Comparison of ENCODE assay signal across 11 mouse cellular contexts in genomic region chr2:114011838-114012237, GRCm38 (mm10). TPM values are rescaled to one million over a fixed set of nuclear protein-coding genes. Genes with fewer than 3 reads are reported as not detected.
DNase-seq lines count a peak whose midpoint lies in the region; ATAC-seq and TF ChIP-seq lines count a peak whose summit lies in the region.
"Had no signal": no experiment of that assay in that cellular context is flagged by ENCODE, and none has a peak within 500 bp of the region (broad histone marks: within the 10 kb centered on the region; RNA-seq: fewer than 3 reads in every experiment).

No protein-coding gene starts in this region.

- H3K27ac ChIP-seq in forebrain, postnatal 0 days (ENCODE audit: low read depth, low read length) = no peak overlapping the region
- no peak overlapping the region for H3K27ac ChIP-seq in liver, embryonic 14.5 days
- H3K27ac ChIP-seq: heart, embryonic 15.5 days; stomach, embryonic 15.5 days had no signal

- no peaks in the 10 kb centered on the region for H3K9me3 ChIP-seq in forebrain, postnatal 0 days (ENCODE audit: low read length)
- no peaks in the 10 kb centered on the region for H3K9me3 ChIP-seq in liver, embryonic 14.5 days (ENCODE audit: control insufficient read depth, low read length)
- H3K9me3 ChIP-seq: heart, embryonic 15.5 days; stomach, embryonic 15.5 days had no signal

- intact Hi-C loops in gastrocnemius, postnatal 14 days (cut with DNase I; ENCODE audit: low total_unique reads) = no loop called here
- intact Hi-C loops in left cerebral cortex, postnatal 25 days (cut with DNase I) = no loop called here

- in situ Hi-C loops in Patski (cut with MboI; ENCODE audit: low pct_unique_long_range_greater_than_20kb) = no loop called here

- POLR2A ChIA-PET in Patski (lab: Charles Lee) = no interaction called here

- 51% methylated on average over 4 of the region's 4 CpGs for WGBS in forebrain, postnatal 0 days
- WGBS in liver, embryonic 14.5 days (ENCODE audit: insufficient replicate concordance) = 46% methylated on average over 4 of the region's 4 CpGs

- H3K27me3 ChIP-seq in Patski = peaks cover 61% of the 10 kb centered on the region
- peaks cover 3% of the 10 kb centered on the region; the same call in 1 of the 2 replicates for H3K27me3 ChIP-seq in forebrain, postnatal 0 days (ENCODE audit: insufficient read depth, low read length)
- H3K27me3 ChIP-seq in liver, embryonic 14.5 days (ENCODE audit: control insufficient read depth, insufficient read depth, low read length) = peaks cover 25% of the 10 kb centered on the region

- peak overlapping the region; percentile 60; the same call in 1 of the 2 replicates for H3K4me3 ChIP-seq in forebrain, postnatal 0 days (ENCODE audit: low read depth, low read length)
- H3K4me3 ChIP-seq in liver, embryonic 14.5 days (ENCODE audit: insufficient read depth in 1 of 2, low read depth in 2 of 2, low read length in 2 of 2) = no peak overlapping the region
- H3K4me3 ChIP-seq: heart, embryonic 15.5 days had no signal

- no peak for TF ChIP-seq EP300 in liver, embryonic 14.5 days (IDR thresholded peaks at IDR 0.05; ENCODE audit: low read depth)

- no peak for TF ChIP-seq CTCF in Patski (IDR thresholded peaks at IDR 0.05)
- no peak for TF ChIP-seq CTCF in forebrain, postnatal 0 days (IDR thresholded peaks at IDR 0.05; ENCODE audit: low read depth)
- TF ChIP-seq CTCF in liver, embryonic 14.5 days (IDR thresholded peaks at IDR 0.05; ENCODE audit: low read depth) = no peak

- peak; percentile 11 for DNase-seq in gastrocnemius, postnatal 14 days
- no peak for DNase-seq in gastrocnemius, postnatal 25 days
- DNase-seq in Patski (ENCODE audit: low read depth, low spot score) = peak; percentile 15
- peak; percentile 30 for DNase-seq in forebrain, postnatal 0 days
- peak in 2 of 3 experiments; percentile 4 to 9 for DNase-seq in liver, embryonic 14.5 days (ENCODE audit: low read depth in 3 of 3, low spot score in 3 of 3)
- DNase-seq in ovary, postnatal 36 days (ENCODE audit: low spot score) = peak; percentile 29
- DNase-seq in left cerebral cortex, postnatal 25 days (ENCODE audit: low spot score in 2 of 2) = no peak
- DNase-seq in left cerebral cortex, adult 18-20 months (ENCODE audit: low spot score in 2 of 2) = no peak

- no peaks in the 10 kb centered on the region for H3K4me1 ChIP-seq in forebrain, postnatal 0 days (ENCODE audit: insufficient read depth)
- no peaks in the 10 kb centered on the region for H3K4me1 ChIP-seq in liver, embryonic 14.5 days (replicated peaks; ENCODE audit: control insufficient read depth in 2 of 2, insufficient read depth in 2 of 2, low read length in 1 of 2)

- CTCF ChIA-PET in Patski (lab: Charles Lee) = interaction anchor here (1.3 kb wide), 1 partner anchor 45 kb away, joined by 5 read pairs; no protein-coding TSS in a partner anchor

- peak overlapping the region; percentile 81 for H3K4me2 ChIP-seq in forebrain, postnatal 0 days (ENCODE audit: low read depth)
- no peak overlapping the region for H3K4me2 ChIP-seq in liver, embryonic 14.5 days (ENCODE audit: low read depth)
- H3K4me2 ChIP-seq: heart, embryonic 15.5 days; stomach, embryonic 15.5 days had no signal

- H3K36me3 ChIP-seq in forebrain, postnatal 0 days (ENCODE audit: insufficient read depth) = no peaks in the 10 kb centered on the region
- no peaks in the 10 kb centered on the region for H3K36me3 ChIP-seq in liver, embryonic 14.5 days (replicated peaks; ENCODE audit: control insufficient read depth, insufficient read depth, low read depth)
- H3K36me3 ChIP-seq: G1E; heart, embryonic 15.5 days; stomach, embryonic 15.5 days had no signal

- ATAC-seq in Patski = no peak
- ATAC-seq in forebrain, postnatal 0 days = no peak
- no peak for ATAC-seq in liver, embryonic 14.5 days (ENCODE audit: insufficient read depth)

- H3K9ac ChIP-seq in forebrain, postnatal 0 days = no peak overlapping the region
- H3K9ac ChIP-seq in liver, embryonic 14.5 days (replicated peaks) = no peak overlapping the region
- H3K9ac ChIP-seq: heart, embryonic 15.5 days; stomach, embryonic 15.5 days had no signal

RNA-seq across cellular contexts. Expression of gene Gjd2, which starts 1.6 kb away (rescaled TPM):
- total RNA-seq in gastrocnemius, postnatal 14 days (2021) = not detected
- not detected for total RNA-seq in gastrocnemius, postnatal 25 days (2021)
- polyA plus RNA-seq in Patski (2021) = not detected
- 26.4 and 37.7 TPM in 2 replicates for total RNA-seq in forebrain, postnatal 0 days (2014; rRNA removed)
- 4.2 and 6.6 TPM in 2 replicates for polyA plus RNA-seq in forebrain, postnatal 0 days (2015; fragmentation: Nextera tagmentation; extraction: Ambion mirVana)
- 0.04 TPM in 1 of 2 replicates, not detected in the other for polyA plus RNA-seq in liver, embryonic 14.5 days (2012; rRNA removed)
- polyA plus RNA-seq in liver, embryonic 14.5 days (2014; fragmentation: Nextera tagmentation; extraction: Ambion mirVana) = not detected in 2 replicates
- 1 to 10 TPM; 6.1 to 7.2 TPM for total RNA-seq in left cerebral cortex, postnatal 25 days (2021)
- 1 to 10 TPM; 4.5 to 5.5 TPM for total RNA-seq in left cerebral cortex, adult 18-20 months (2021)
- total RNA-seq: G1E had no signal
- polyA plus RNA-seq: G1E had no signal

RNA-seq across cellular contexts. Expression of gene Actc1, which starts 41.5 kb away (rescaled TPM):
- total RNA-seq in gastrocnemius, postnatal 14 days (2021) = 1,000 to 10,000 TPM; 7,210 to 7,715 TPM
- 1,000 to 10,000 TPM in 1 of 2 experiments, 100 to 1,000 TPM in 1; 645 to 2,208 TPM for total RNA-seq in gastrocnemius, postnatal 25 days (2021)
- not detected for polyA plus RNA-seq in Patski (2021)
- 0.46 and 1.4 TPM in 2 replicates for total RNA-seq in forebrain, postnatal 0 days (2014; rRNA removed)
- polyA plus RNA-seq in forebrain, postnatal 0 days (2015; fragmentation: Nextera tagmentation; extraction: Ambion mirVana) = 0.17 and 0.19 TPM in 2 replicates
- polyA plus RNA-seq in liver, embryonic 14.5 days (2012; rRNA removed) = 1.1 and 1.6 TPM in 2 replicates
- 1.1 and 1.4 TPM in 2 replicates for polyA plus RNA-seq in liver, embryonic 14.5 days (2014; fragmentation: Nextera tagmentation; extraction: Ambion mirVana)
- not detected for total RNA-seq in left cerebral cortex, postnatal 25 days (2021)
- total RNA-seq in left cerebral cortex, adult 18-20 months (2021) = not detected
- total RNA-seq: G1E had no signal
- polyA plus RNA-seq: G1E had no signal

Comparison
In these comparisons a context has a peak if more than half of its experiments do, and no peak if none do; other contexts are left out.
1. DNase-seq: peak in gastrocnemius, postnatal 14 days (single experiment), Patski (single experiment), forebrain, postnatal 0 days (single experiment), liver, embryonic 14.5 days (2 of 3) and ovary, postnatal 36 days (single experiment); none in gastrocnemius, postnatal 25 days (single experiment), left cerebral cortex, postnatal 25 days (0 of 2) and left cerebral cortex, adult 18-20 months (0 of 2).
2. RNA of gene Gjd2, which starts 1.6 kb away (total RNA-seq): 26.4 to 37.7 TPM in forebrain, postnatal 0 days, 6.1 to 7.2 TPM in left cerebral cortex, postnatal 25 days and 4.5 to 5.5 TPM in left cerebral cortex, adult 18-20 months; not detected in gastrocnemius, postnatal 14 days and not detected in gastrocnemius, postnatal 25 days; every median in the first group is over 4 times any median in the second.
3. RNA of gene Actc1, which starts 41.5 kb away (total RNA-seq): 7,210 to 7,715 TPM in gastrocnemius, postnatal 14 days and 645 to 2,208 TPM in gastrocnemius, postnatal 25 days; 0.46 to 1.4 TPM in forebrain, postnatal 0 days, not detected in left cerebral cortex, postnatal 25 days and not detected in left cerebral cortex, adult 18-20 months; every median in the first group is over 100 times any median in the second.